Comparison of ENCODE assay signal across 12 mouse cellular contexts in genomic region chr3:154472426-154472825, GRCm38 (mm10).
"Had no signal": no experiment of that assay in that cellular context is flagged by ENCODE, and none has a peak within 500 bp of the region (broad histone marks: within the 10 kb centered on the region; RNA-seq: fewer than 3 reads in every experiment).

No protein-coding gene starts in this region.

- H3K36me3 ChIP-seq: limb, embryonic 13.5 days; midbrain, embryonic 13.5 days; stomach, embryonic 15.5 days had no signal

- ATAC-seq: midbrain, embryonic 13.5 days had no signal

- H3K9me3 ChIP-seq: stomach, embryonic 15.5 days had no signal

- H3K27me3 ChIP-seq: limb, embryonic 13.5 days; midbrain, embryonic 13.5 days; stomach, embryonic 15.5 days had no signal

- H3K27ac ChIP-seq: limb, embryonic 13.5 days; liver, embryonic 14.5 days; midbrain, embryonic 13.5 days; stomach, embryonic 15.5 days had no signal

- H3K9ac ChIP-seq: limb, embryonic 13.5 days; liver, embryonic 14.5 days; midbrain, embryonic 13.5 days; stomach, embryonic 15.5 days had no signal

- H3K4me2 ChIP-seq: limb, embryonic 13.5 days; midbrain, embryonic 13.5 days; stomach, embryonic 15.5 days had no signal

- H3K4me3 ChIP-seq: limb, embryonic 13.5 days; midbrain, embryonic 13.5 days; stomach, embryonic 15.5 days had no signal

- DNase-seq: kidney, adult 18-20 months; kidney, postnatal 10 days; kidney, postnatal 4 days; left cerebral cortex, postnatal 4 days; lung, adult 18-20 months; right cerebral cortex, postnatal 14 days; thymus, adult 2 months; thymus, postnatal 25 days had no signal

- H3K4me1 ChIP-seq: stomach, embryonic 15.5 days had no signal
